Mouse (Mus musculus) limb, embryonic 12.5 days (tissue): Measurements from ENCODE around the gene Dcst1. TPM values are rescaled to one million over a fixed set of nuclear protein-coding genes. Genes with fewer than 3 reads are reported as not detected.

Source experiments
- ATAC-seq: fragments of 200-750 bp; cut with Nextera tagmentation; 2 replicates; pipeline ENCODE4 v1.8.0; 2017; ENCODE audit warnings: low read depth, moderate TSS enrichment; ENCODE audit not compliant: insufficient number of reproducible peaks, insufficient read depth, low FRiP score, low TSS enrichment
- H3K27ac ChIP-seq: fragments of 300-500 bp; sonication (generic); 2 replicates; pipeline ENCODE4 v1.5.1; 2016; ENCODE audit warnings: mild to moderate bottlenecking, moderate library complexity
- H3K27me3 ChIP-seq: fragments of 300-500 bp; sonication (generic); 2 replicates; pipeline ENCODE4 v1.6.1; 2016; ENCODE audit warnings: mild to moderate bottlenecking, moderate library complexity
- H3K36me3 ChIP-seq: fragments of 300-500 bp; sonication (generic); 2 replicates; pipeline ENCODE4 v1.6.1; 2016; ENCODE audit warnings: mild to moderate bottlenecking, moderate library complexity
- H3K4me1 ChIP-seq: fragments of 300-500 bp; sonication (generic); replicated peaks from 2 replicates; pipeline ENCODE4 v1.6.1; 2016
- H3K4me2 ChIP-seq: fragments of 300-500 bp; sonication (generic); 2 replicates; pipeline ENCODE4 v1.6.1; 2016; ENCODE audit warnings: mild to moderate bottlenecking, moderate library complexity
- H3K4me3 ChIP-seq: fragments of 300-500 bp; sonication (generic); replicated peaks from 2 replicates; pipeline ENCODE4 v1.5.1; 2016; ENCODE audit warnings: mild to moderate bottlenecking
- H3K9ac ChIP-seq: fragments of 300-500 bp; sonication (generic); replicated peaks from 2 replicates; pipeline ENCODE4 v1.6.1; 2016; ENCODE audit warnings: mild to moderate bottlenecking, moderate library complexity
- H3K9me3 ChIP-seq: fragments of 300-500 bp; sonication (generic); 2 replicates; pipeline ENCODE4 v1.6.1; 2016; ENCODE audit warnings: mild to moderate bottlenecking, moderate library complexity
- WGBS: fragments of 180-500 bp; shearing (Covaris S2); methylation state at CpG from one replicate; pipeline ENCODE4 v1.1.7; 2016; 5-methylcytosine and 5-hydroxymethylcytosine counted together
- polyA plus RNA-seq: library from polyadenylated mRNA; unstranded; fragments of >200 nt; fragmentation: Nextera tagmentation; extraction: Ambion mirVana; gene quantifications from 2 replicates; pipeline ENCODE4 v1.2.1, GENCODE M21; 2016

The Dcst1 gene
- polyA plus RNA-seq, 1 experiment from 2014 or later: 0.26 TPM

DNA sequence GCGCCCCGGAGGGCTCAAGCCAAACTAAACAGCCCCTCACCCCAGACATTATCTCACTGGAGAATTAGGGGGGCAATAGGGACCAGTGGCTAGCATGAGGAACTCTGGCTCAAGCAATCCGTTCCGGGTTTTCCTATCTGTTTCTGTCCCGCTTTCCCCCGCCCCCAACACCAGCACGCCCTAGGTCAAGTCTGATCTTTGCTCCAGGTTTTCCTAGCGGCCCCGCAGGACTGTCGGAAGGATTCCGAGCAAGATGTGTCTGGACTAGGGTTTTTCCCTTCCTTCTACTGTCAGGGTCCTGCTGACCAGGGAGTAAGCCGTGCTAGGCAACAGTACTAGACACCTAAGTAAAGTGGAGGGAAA is 29.8 kb upstream of the Dcst1 start:
- H3K9ac ChIP-seq: peak overlapping the region; percentile 55; the same call in 1 of the 2 replicates
- no peaks in the 10 kb centered on the region for H3K36me3 ChIP-seq
- WGBS: under 1% methylated on average over 10 of the region's 12 CpGs
- peaks cover 62% of the 10 kb centered on the region for H3K4me1 ChIP-seq
- peak overlapping the region; percentile 53 for H3K4me3 ChIP-seq
- peak; percentile 16; the same call in 1 of the 2 replicates for ATAC-seq
- peak overlapping the region; percentile 84 for H3K27ac ChIP-seq
- peaks cover 26% of the 10 kb centered on the region for H3K27me3 ChIP-seq
- H3K9me3 ChIP-seq: no peaks in the 10 kb centered on the region
- peak overlapping the region; percentile 100 for H3K4me2 ChIP-seq

DNA sequence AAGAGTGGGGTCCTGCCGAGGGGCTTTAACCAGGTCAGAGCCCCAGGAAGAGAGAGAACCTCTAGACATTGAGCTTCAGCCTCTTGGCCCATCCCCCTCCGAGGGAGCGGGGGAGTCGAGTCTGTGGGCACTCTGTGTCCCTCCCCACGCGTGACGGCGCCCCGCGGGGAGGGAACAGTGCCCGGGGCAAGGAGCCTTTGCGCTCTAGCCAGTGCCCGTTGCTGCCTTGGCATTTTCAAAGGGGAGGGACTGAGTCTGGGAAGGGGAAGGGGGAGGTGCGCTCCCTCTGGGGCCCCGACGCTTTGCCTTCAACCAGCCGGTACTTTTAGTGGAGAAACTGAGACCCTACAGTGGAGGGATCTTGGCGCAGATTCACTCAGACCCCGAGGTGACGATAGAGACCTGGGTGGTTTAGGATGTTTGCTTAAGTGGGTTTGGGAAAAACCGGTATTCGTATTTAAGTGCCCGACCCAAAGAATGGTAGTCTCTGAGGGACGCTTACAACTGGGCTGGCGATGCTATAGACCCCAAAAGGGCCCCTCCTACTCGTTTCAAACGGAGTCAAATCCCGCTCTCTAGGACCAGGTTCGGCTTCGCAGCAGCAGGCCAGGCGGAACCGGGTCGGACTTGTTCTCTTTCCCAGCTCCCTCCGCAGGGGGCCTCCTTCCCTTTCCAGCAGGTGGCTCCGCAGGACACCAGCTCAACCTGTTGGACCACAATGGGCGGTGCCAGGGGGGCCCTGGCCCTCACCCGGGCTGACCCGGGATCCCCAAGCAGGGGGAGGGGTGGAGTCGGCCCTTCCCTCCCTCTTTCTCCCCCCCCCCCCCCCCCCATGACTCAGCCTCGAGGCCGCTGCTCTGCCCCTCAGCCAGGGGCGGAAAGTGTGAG is 29.2 kb upstream of the Dcst1 start, which contains the start of gene Zbtb7b:
Gene Zbtb7b, minus strand, starts transcription at position 771 of the 888 bp plus-strand sequence.
- H3K4me2 ChIP-seq: peak within 1 kb of the TSS; percentile 100
- peaks cover 26% of the 10 kb centered on the region for H3K27me3 ChIP-seq
- ATAC-seq: peak; percentile 7; the same call in 1 of the 2 replicates
- H3K27ac ChIP-seq: peak within 1 kb of the TSS; percentile 84
- no peaks in the 10 kb centered on the region for H3K9me3 ChIP-seq
- peaks cover 62% of the 10 kb centered on the region for H3K4me1 ChIP-seq
- under 1% methylated on average over 39 of the region's 42 CpGs for WGBS
- H3K9ac ChIP-seq: peak within 1 kb of the TSS; percentile 55
- H3K4me3 ChIP-seq: peak within 1 kb of the TSS; percentile 53
- no peaks in the 10 kb centered on the region for H3K36me3 ChIP-seq

DNA sequence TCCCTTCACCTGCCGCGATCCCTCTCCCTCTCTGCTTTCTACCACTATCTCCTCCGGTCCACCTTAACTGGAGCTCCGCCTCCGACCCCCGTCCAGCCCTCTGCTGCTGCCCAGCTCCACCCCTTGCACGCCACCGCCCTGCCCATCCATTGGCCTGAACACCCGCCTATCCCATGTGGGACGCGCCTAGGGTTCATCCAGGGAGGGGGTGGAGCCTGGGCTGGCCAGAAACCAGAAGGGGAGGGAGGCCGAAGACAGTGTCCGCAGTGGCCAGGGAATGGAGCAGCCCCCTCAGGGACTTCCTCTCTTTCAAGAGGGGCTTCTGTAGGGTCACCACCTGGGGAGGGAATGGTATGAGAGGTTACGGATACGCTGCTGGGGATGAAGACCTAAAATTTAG is 28.6 kb upstream of the Dcst1 start:
- H3K9ac ChIP-seq: peak overlapping the region; percentile 55
- H3K4me1 ChIP-seq: peaks cover 62% of the 10 kb centered on the region
- peak overlapping the region; percentile 100 for H3K4me2 ChIP-seq
- no peaks in the 10 kb centered on the region for H3K9me3 ChIP-seq
- ATAC-seq: peak; percentile 93
- peaks cover 26% of the 10 kb centered on the region for H3K27me3 ChIP-seq
- peak overlapping the region; percentile 84 for H3K27ac ChIP-seq
- 1% methylated on average over 15 of the region's 15 CpGs for WGBS
- no peaks in the 10 kb centered on the region for H3K36me3 ChIP-seq
- H3K4me3 ChIP-seq: peak overlapping the region; percentile 53

DNA sequence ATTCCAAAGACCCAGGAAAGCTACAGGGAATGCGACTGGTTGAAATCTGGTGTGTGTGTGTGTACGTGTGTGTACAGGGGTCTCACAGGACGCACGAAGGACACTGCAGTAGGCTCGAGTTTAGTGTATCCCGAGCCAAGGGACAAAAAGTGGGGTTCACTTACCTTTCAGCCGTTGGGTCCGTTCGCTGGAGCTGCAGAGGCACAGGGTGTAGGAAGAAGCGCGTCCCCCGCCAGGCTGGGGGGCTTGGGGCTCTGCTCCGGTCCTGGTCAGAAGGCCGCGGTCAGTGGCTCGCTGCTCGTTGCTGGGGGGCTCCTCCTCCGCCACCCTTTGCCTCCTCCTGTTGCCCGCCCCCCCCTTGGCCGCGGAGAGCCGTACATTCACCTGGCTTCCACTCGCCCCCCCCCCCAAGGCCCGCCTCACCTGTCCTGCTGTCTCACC is 27.8 kb upstream of the Dcst1 start:
- no peak overlapping the region for H3K27ac ChIP-seq

DNA sequence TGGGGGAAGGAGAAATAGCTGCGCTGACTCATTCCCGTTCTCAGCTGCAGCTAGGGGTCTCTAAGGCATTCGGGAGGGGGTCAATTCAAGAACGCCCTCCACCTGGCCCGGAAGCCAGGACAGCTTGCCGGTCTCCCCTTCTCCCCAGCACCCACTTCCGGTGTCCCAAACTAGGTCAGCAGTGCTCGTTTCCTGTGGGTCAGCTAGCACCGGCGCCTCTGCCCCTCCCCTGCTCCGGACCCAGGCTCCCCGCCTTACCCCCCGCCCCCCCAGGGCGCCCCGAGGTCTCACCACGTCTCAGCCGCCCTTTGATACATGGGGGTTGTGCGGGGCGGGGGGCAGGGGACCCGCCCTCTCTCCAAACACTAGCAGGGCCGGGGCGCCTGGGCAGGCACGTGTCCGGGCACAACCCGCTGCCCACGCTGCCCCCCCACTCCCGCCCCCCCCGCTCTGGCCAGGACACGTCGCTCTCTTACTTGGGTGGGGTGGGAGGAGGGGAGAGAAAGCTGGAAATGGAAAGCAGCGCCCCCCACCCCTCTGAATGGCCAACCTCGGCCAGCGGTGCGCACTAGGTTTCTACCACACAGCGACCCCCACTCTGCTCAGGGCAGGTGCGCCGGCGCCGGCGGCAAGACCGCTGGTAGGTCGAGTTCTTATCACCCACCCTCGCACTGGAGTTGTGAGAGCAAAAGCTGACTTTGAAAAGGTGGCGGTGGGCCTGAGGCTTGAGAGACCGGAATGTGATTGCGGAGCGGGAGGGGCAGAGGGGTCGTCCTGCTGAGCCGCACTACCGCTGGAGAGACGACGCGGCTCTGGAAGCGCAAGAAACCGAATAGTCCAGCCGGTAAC is 26.8 kb upstream of the Dcst1 start:
- Histone ChIP-seq H3K36me3 (no peaks in the 10 kb centered on the region), H3K4me3 (peak overlapping the region; percentile 53), H3K4me2 (peak overlapping the region; percentile 100), H3K9me3 (no peaks in the 10 kb centered on the region), H3K4me1 (peaks cover 64% of the 10 kb centered on the region), H3K9ac (peak overlapping the region; percentile 54; the same call in 1 of the 2 replicates), H3K27ac (no peak overlapping the region), H3K27me3 (peaks cover 26% of the 10 kb centered on the region)
- no peak for ATAC-seq
- WGBS: under 1% methylated on average over 53 of the region's 56 CpGs

More for the DNA sequence above, 27.8 kb upstream of the Dcst1 start:
- Histone ChIP-seq H3K9ac (peak overlapping the region; percentile 50), H3K4me3 (peak overlapping the region; percentile 53), H3K9me3 (no peaks in the 10 kb centered on the region), H3K4me1 (peaks cover 62% of the 10 kb centered on the region), H3K36me3 (no peaks in the 10 kb centered on the region), H3K27me3 (peaks cover 26% of the 10 kb centered on the region), H3K4me2 (peak overlapping the region; percentile 100)
- WGBS: 2% methylated on average over 21 of the region's 24 CpGs
- no peak for ATAC-seq

DNA sequence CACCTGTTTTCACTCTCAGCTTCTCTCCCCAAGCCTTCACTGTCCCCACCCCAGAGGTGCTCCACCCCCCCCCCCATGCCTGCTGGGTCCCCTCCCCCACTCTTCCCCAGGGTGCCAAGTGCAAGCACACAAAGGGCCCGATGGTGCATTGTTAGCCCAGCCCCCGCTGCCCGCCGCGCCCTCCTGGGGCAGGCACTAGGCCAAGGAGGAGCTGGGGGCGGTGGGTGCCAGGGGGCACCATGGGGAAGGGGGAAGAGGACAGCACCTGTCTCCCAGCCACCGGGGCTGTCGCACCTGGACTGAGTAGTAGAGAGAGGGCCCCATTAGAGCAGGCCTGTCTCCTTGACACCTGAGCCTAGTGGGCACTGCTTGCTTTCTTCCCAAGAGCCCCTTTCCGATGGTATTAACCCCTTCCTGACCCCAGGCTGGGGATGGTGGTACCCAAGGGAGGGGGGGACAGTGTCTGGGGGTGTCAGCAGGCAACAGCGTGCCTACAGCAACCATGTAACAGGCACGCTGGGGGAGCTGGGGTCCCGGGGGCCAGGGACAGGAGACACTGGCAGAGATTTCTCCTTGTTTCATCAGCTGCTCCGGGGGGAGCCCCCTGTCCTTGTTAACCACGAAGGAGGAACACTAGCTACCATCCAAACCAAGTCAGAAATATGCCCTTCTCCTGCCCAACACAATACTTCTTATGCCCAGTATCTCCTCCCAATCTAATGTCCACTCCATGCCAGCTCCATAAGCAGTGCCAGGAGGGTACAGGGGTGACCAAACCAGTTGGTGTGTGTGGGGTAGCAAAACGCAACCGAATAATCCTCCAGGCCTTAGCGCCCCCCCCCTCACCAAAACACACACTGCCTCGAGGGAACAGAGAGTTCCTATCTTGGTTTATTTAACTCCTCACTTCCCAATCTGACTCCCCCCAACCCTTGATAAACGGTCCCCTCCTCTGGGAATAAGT is 25.9 kb upstream of the Dcst1 start:
- 13% methylated on average over 19 of the region's 19 CpGs for WGBS
- Histone ChIP-seq H3K9ac (peak overlapping the region; percentile 54; the same call in 1 of the 2 replicates), H3K27ac (no peak overlapping the region), H3K9me3 (no peaks in the 10 kb centered on the region), H3K36me3 (no peaks in the 10 kb centered on the region), H3K4me1 (peaks cover 64% of the 10 kb centered on the region), H3K4me2 (peak overlapping the region; percentile 100), H3K27me3 (peaks cover 26% of the 10 kb centered on the region), H3K4me3 (peak overlapping the region; percentile 53)
- no peak for ATAC-seq

DNA sequence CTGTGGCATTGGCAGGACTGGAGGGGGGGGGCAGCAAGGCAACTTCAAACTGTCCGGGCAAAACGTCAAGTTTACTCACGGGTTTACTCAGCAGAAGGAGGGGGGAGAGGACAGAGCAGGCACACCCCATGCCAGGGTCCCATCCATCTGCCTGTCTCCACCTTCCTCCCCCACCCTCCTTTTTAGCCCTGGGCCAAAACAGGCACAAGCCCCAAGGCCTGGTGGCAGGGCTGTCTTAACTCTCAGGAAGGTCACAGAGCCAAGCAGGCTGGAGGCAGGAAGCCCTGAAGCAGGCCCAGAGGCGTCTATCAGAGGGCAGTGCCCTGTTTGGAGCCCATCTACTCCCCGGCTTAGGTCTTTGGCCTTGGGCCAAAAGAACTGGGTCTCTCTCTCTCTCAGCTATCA is 25.1 kb upstream of the Dcst1 start:
- WGBS: 52% methylated on average over 5 of the region's 5 CpGs
- H3K9ac ChIP-seq: no peak overlapping the region
- ATAC-seq: no peak
- H3K27ac ChIP-seq: no peak overlapping the region
- H3K27me3 ChIP-seq: peaks cover 26% of the 10 kb centered on the region
- no peak overlapping the region for H3K4me2 ChIP-seq
- H3K9me3 ChIP-seq: no peaks in the 10 kb centered on the region
- no peak overlapping the region for H3K4me3 ChIP-seq
- H3K36me3 ChIP-seq: no peaks in the 10 kb centered on the region
- peaks cover 61% of the 10 kb centered on the region for H3K4me1 ChIP-seq

DNA sequence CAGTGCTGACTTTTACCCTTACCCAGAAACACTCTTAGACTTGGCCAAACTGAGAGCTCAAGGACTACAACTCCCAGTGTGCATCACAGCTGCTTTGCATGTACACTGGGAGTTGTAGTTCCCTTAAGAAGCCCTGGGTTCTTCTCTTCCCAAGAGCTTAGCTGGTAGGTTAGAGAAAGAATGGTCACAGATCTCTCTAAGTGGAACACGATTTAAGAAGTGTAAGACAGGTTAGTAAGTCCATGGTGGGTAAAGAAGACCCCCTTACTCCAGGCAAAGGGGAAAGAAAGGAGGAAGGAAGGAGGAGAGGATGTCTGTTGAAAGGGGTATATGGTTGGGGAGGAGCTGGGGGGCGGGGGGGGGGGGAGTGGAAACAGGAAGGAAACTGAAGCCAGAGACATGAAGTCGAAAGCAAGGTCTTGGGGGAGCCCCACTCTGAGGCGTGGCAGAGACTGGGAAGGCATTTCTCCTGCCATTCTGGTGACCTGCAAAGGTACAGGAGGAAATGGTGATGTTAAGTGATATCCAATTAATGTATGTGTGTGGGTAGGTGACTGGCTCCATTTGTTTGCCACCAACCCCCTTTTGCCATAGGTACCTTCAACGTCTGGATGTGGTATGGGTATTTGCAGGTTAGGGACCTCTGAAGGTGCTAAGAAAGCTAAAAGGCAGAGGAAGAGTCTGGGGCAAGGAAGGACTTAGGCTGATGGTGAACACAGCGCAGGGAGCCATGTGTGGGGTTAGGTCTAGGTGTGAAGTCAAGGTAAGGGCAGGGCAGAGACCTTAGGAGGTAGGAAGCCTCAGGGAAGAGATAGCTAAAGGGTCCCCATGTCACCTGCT is 24.1 kb upstream of the Dcst1 start:
- no peaks in the 10 kb centered on the region for H3K9me3 ChIP-seq
- no peaks in the 10 kb centered on the region for H3K36me3 ChIP-seq
- 60% methylated on average over 6 of the region's 6 CpGs for WGBS
- H3K9ac ChIP-seq: no peak overlapping the region
- no peak overlapping the region for H3K27ac ChIP-seq
- no peak overlapping the region for H3K4me3 ChIP-seq
- peaks cover 58% of the 10 kb centered on the region for H3K4me1 ChIP-seq
- H3K27me3 ChIP-seq: peaks cover 26% of the 10 kb centered on the region
- no peak overlapping the region for H3K4me2 ChIP-seq
- ATAC-seq: no peak

DNA sequence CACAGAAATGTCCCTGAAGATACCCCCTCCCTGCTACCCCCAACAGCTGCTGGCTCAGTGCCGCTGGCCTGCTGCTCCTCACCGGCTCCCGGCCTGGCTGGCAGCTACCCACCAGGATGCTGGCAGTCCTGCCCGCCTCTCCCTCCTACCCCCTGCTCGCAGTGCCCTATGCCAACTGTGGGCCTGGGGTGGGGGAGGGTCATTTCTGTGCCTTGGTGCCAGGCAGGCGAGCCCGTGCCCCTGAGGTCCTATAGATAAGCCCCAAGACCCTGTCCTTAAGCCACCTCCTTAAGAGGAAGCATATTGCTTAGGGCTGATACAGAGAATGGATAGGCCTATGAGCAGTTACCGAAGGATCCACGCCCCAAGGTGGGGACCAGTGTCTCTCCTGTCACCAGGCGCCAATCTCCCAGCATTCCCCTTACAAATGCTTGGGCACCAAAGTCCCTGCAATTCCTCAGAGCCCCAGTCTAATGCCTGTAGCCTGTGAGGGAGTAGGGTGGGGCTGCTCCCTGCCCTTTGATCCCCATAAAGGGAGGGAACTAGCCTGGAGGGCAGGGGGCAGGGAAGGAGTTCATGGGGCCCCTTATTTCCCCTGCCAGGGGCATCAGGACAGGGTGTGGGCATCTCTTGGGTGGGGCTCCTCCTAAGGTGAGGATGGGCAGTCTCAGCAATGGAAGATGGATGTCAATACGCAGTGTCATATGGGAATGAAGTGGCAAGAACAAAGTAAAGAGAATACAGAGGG is 23.3 kb upstream of the Dcst1 start:
- no peak overlapping the region for H3K27ac ChIP-seq
- H3K36me3 ChIP-seq: no peaks in the 10 kb centered on the region
- 77% methylated on average over 11 of the region's 11 CpGs for WGBS
- H3K4me2 ChIP-seq: no peak overlapping the region
- no peak for ATAC-seq
- H3K27me3 ChIP-seq: peaks cover 26% of the 10 kb centered on the region
- H3K9me3 ChIP-seq: no peaks in the 10 kb centered on the region
- H3K9ac ChIP-seq: no peak overlapping the region
- H3K4me1 ChIP-seq: peaks cover 54% of the 10 kb centered on the region
- no peak overlapping the region for H3K4me3 ChIP-seq
